Mouse (Mus musculus) heart, adult 2 months (tissue): ENCODE results near the gene Mrpl2.

Source experiments
- CTCF ChIP-seq: fragments of 200-600 bp; IDR thresholded peaks from 2 replicates; pipeline ENCODE4 v1.8.1; 2022; ENCODE audit warnings: antibody characterized with exemption, mild to moderate bottlenecking, moderate library complexity
- EP300 ChIP-seq: fragments of 200-500 bp; IDR thresholded peaks from 2 replicates; pipeline ENCODE4 v1.6.1; 2011; ENCODE audit warnings: low read depth, low read length, control low read depth; ENCODE audit not compliant: insufficient read depth
- POLR2A ChIP-seq: fragments of 200-500 bp; IDR thresholded peaks from 2 replicates; pipeline ENCODE4 v1.6.1; 2011; ENCODE audit warnings: mild to moderate bottlenecking, low read depth, low read length, control low read depth; ENCODE audit not compliant: insufficient read depth

GRCm38 (mm10) chr17:46698515-46698914 lies 52.5 kb downstream of the Mrpl2 start:
- TF ChIP-seq POLR2A: no peak
- no peak for TF ChIP-seq CTCF
- TF ChIP-seq EP300: no peak
